Mouse (Mus musculus) natural killer cell, adult 2 months (primary cell): Measurements from ENCODE around the gene Itm2b.

ENCODE experiments used
- DNase-seq, 2 experiments: peaks; one replicate each; pipeline ENCODE4 v3.0.0; 2022; ENCODE audit warnings: low spot score in 2 of 2

Itm2b gene

GRCm38 (mm10) chr14:73324634-73325455 lies 60.2 kb downstream of the Itm2b start:
- DNase-seq = no peak

DNA sequence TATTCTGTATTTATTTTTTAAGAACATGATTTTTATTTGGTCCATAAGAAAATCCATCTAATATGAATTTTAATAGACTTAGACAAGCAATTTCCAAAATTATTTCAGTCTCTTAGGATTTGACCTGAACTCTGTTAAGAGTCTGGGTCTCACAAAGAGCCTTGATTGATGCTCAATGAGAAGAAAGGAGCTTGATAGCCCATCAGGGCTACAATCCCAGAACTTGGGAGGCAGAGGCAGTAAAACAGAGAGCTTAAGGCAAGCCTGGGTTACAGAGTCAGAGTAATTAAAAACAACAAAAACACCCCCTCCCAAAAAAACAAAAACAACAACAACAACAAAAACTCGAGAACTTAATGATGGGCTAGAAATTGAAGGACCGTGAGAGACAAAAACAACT lies 61.1 kb downstream of the Itm2b start:
- DNase-seq = no peak

DNA sequence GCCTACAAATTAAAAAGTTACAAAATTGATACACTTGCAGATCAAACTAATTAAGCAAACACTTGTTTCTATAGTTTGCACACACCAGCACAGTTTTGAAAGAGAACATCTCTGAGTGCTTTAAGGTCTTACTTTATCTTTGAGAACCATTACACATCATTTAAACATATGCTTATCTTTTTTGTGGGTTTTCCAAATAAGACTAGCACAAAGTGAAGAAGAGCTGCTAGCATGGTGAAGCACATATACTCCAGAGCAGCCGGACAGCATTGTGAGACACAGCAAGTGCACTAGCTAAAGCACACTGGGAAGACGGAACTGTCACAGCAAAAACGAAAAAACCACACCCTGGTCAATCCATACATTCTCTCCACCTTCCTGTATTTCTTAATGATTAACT lies 62.9 kb downstream of the Itm2b start:
- no peak for DNase-seq

- DNase-seq = no peak
These were observed 68.2 kb downstream of the Itm2b start for GRCm38 (mm10) chr14:73316933-73317332.

- DNase-seq = no peak
These were observed 71.2 kb downstream of the Itm2b start for GRCm38 (mm10) chr14:73313864-73314263.

GRCm38 (mm10) chr14:73313396-73313795 lies 71.7 kb downstream of the Itm2b start:
- no peak for DNase-seq

GRCm38 (mm10) chr14:73312909-73313308 lies 72.2 kb downstream of the Itm2b start:
- DNase-seq = no peak
